Comparison of ENCODE assay signal across 11 mouse cellular contexts in genomic region chr11:106273811-106274210, GRCm38 (mm10). TPM values are rescaled to one million over a fixed set of nuclear protein-coding genes. Genes with fewer than 3 reads are reported as not detected.
DNase-seq lines count a peak whose midpoint lies in the region; ATAC-seq and TF ChIP-seq lines count a peak whose summit lies in the region.
"Had no signal": no experiment of that assay in that cellular context is flagged by ENCODE, and none has a peak within 500 bp of the region (broad histone marks: within the 10 kb centered on the region; RNA-seq: fewer than 3 reads in every experiment).

No protein-coding gene starts in this region.

- DNase-seq in kidney, postnatal 0 days (ENCODE audit: low spot score): no peak
- DNase-seq in kidney, adult 11 months: no peak
- no peak for DNase-seq in embryonic facial prominence, embryonic 14.5 days (ENCODE audit: low spot score)
- DNase-seq in left cerebral cortex, postnatal 14 days (ENCODE audit: low spot score in 2 of 2): no peak
- DNase-seq in adrenal gland, postnatal 10 days: no peak
- DNase-seq in retina, embryonic 14.5 days (ENCODE audit: low spot score): no peak
- DNase-seq: cerebellum, adult 8-10 months had no signal

- H3K27me3 ChIP-seq in kidney, postnatal 0 days (ENCODE audit: insufficient read depth, low read length): no peaks in the 10 kb centered on the region
- H3K27me3 ChIP-seq in embryonic facial prominence, embryonic 14.5 days (replicated peaks; ENCODE audit: control insufficient read depth, insufficient read depth, low read length): no peaks in the 10 kb centered on the region
- H3K27me3 ChIP-seq in intestine, postnatal 0 days (replicated peaks; ENCODE audit: control insufficient read depth, insufficient read depth, low read length): no peaks in the 10 kb centered on the region
- H3K27me3 ChIP-seq in midbrain, embryonic 16.5 days (ENCODE audit: control insufficient read depth, insufficient read depth, low read depth, low read length): no peaks in the 10 kb centered on the region

- peak overlapping the region; percentile 99; the same call in 1 of the 2 replicates for H3K27ac ChIP-seq in kidney, postnatal 0 days
- peak overlapping the region; percentile 88 for H3K27ac ChIP-seq in embryonic facial prominence, embryonic 14.5 days (replicated peaks; ENCODE audit: low read depth, low read length)
- no peak overlapping the region for H3K27ac ChIP-seq in intestine, postnatal 0 days (ENCODE audit: low read depth, low read length)
- no peak overlapping the region for H3K27ac ChIP-seq in midbrain, embryonic 16.5 days (ENCODE audit: low read length)

- no peak overlapping the region for H3K9ac ChIP-seq in kidney, postnatal 0 days (ENCODE audit: low read depth, low read length)
- no peak overlapping the region for H3K9ac ChIP-seq in embryonic facial prominence, embryonic 14.5 days (ENCODE audit: low read depth, low read length)
- H3K9ac ChIP-seq in intestine, postnatal 0 days (ENCODE audit: low read depth, low read length): no peak overlapping the region
- H3K9ac ChIP-seq in midbrain, embryonic 16.5 days (ENCODE audit: low read depth, low read length): no peak overlapping the region

- no peak for ATAC-seq in kidney, postnatal 0 days (replicated peaks; ENCODE audit: low FRiP score, low read depth)
- ATAC-seq in embryonic facial prominence, embryonic 14.5 days (ENCODE audit: low read depth): no peak
- no peak for ATAC-seq in intestine, postnatal 0 days
- no peak for ATAC-seq in midbrain, embryonic 16.5 days

- peaks cover 28% of the 10 kb centered on the region; the same call in 1 of the 2 replicates for H3K4me1 ChIP-seq in kidney, postnatal 0 days (replicated peaks; ENCODE audit: insufficient read depth, low read length)
- peaks cover 31% of the 10 kb centered on the region for H3K4me1 ChIP-seq in embryonic facial prominence, embryonic 14.5 days (ENCODE audit: control insufficient read depth, insufficient read depth, low read length)
- H3K4me1 ChIP-seq in intestine, postnatal 0 days (replicated peaks; ENCODE audit: control insufficient read depth, insufficient read depth, low read length): peaks cover 10% of the 10 kb centered on the region
- H3K4me1 ChIP-seq in midbrain, embryonic 16.5 days (ENCODE audit: control insufficient read depth, insufficient read depth, low read length): peaks cover 18% of the 10 kb centered on the region

- intact Hi-C loops in left cerebral cortex, postnatal 14 days (cut with DNase I): loop anchor here (10.0 kb wide), 1 partner anchor 341 kb away; the partner anchor contains the start of gene Tex2

- H3K4me3 ChIP-seq in kidney, postnatal 0 days (replicated peaks; ENCODE audit: low read depth, low read length): no peak overlapping the region; the same call in 1 of the 2 replicates
- H3K4me3 ChIP-seq in embryonic facial prominence, embryonic 14.5 days (ENCODE audit: low read depth, low read length): no peak overlapping the region
- no peak overlapping the region for H3K4me3 ChIP-seq in intestine, postnatal 0 days (ENCODE audit: low read depth, low read length)
- H3K4me3 ChIP-seq in midbrain, embryonic 16.5 days (ENCODE audit: low read depth, low read length): no peak overlapping the region

- no peak for TF ChIP-seq CTCF in kidney, postnatal 0 days (IDR thresholded peaks at IDR 0.05; ENCODE audit: low read depth)
- TF ChIP-seq CTCF in intestine, postnatal 0 days (IDR thresholded peaks at IDR 0.05; ENCODE audit: low read depth): no peak

- no peaks in the 10 kb centered on the region for H3K36me3 ChIP-seq in kidney, postnatal 0 days (ENCODE audit: insufficient read depth, low read length)
- H3K36me3 ChIP-seq in embryonic facial prominence, embryonic 14.5 days (ENCODE audit: control insufficient read depth, insufficient read depth, low read length): 0 out of 2 replicates have a peak, but pooled peaks cover 4% of the 10 kb centered on the region
- no peaks in the 10 kb centered on the region for H3K36me3 ChIP-seq in intestine, postnatal 0 days (ENCODE audit: control insufficient read depth, insufficient read depth)
- no peaks in the 10 kb centered on the region for H3K36me3 ChIP-seq in midbrain, embryonic 16.5 days (ENCODE audit: control insufficient read depth, insufficient read depth, low read length)

- peak overlapping the region; percentile 66; the same call in 1 of the 2 replicates for H3K4me2 ChIP-seq in kidney, postnatal 0 days (ENCODE audit: low read length)
- peak overlapping the region; percentile 80 for H3K4me2 ChIP-seq in embryonic facial prominence, embryonic 14.5 days (ENCODE audit: low read depth, low read length)
- H3K4me2 ChIP-seq in intestine, postnatal 0 days (replicated peaks; ENCODE audit: low read depth): peak overlapping the region; percentile 77; the same call in 1 of the 2 replicates
- peak overlapping the region; percentile 71; the same call in 1 of the 2 replicates for H3K4me2 ChIP-seq in midbrain, embryonic 16.5 days (ENCODE audit: low read length)

- H3K9me3 ChIP-seq in kidney, postnatal 0 days (replicated peaks; ENCODE audit: low read length): no peaks in the 10 kb centered on the region
- H3K9me3 ChIP-seq in embryonic facial prominence, embryonic 14.5 days (ENCODE audit: control insufficient read depth, low read length): no peaks in the 10 kb centered on the region
- no peaks in the 10 kb centered on the region for H3K9me3 ChIP-seq in intestine, postnatal 0 days (ENCODE audit: control insufficient read depth)
- H3K9me3 ChIP-seq in midbrain, embryonic 16.5 days (replicated peaks; ENCODE audit: control insufficient read depth, low read length, poor library complexity, severe bottlenecking): no peaks in the 10 kb centered on the region

- 90% methylated on average over 6 of the region's 6 CpGs for WGBS in kidney, postnatal 0 days
- WGBS in embryonic facial prominence, embryonic 14.5 days: 94% methylated on average over 6 of the region's 6 CpGs
- WGBS in intestine, postnatal 0 days: 93% methylated on average over 6 of the region's 6 CpGs
- WGBS in midbrain, embryonic 16.5 days: 97% methylated on average over 6 of the region's 6 CpGs

RNA-seq across cellular contexts. Expression of gene Smarcd2, which starts 1.0 kb away (rescaled TPM):
- 42.7 and 44.6 TPM in 2 replicates for polyA plus RNA-seq in kidney, postnatal 0 days (2015; fragmentation: Nextera tagmentation; extraction: Ambion mirVana)
- 87.6 and 102 TPM in 2 replicates for polyA plus RNA-seq in embryonic facial prominence, embryonic 14.5 days (2014; fragmentation: Nextera tagmentation; extraction: Ambion mirVana)
- polyA plus RNA-seq in intestine, postnatal 0 days (2015; fragmentation: Nextera tagmentation; extraction: Ambion mirVana): 25.3 and 26.3 TPM in 2 replicates
- 7.1 and 7.8 TPM in 2 replicates for polyA plus RNA-seq in midbrain, embryonic 16.5 days (2015; fragmentation: Nextera tagmentation; extraction: Ambion mirVana)
- 10 to 100 TPM; 14.1 to 15.9 TPM for total RNA-seq in left cerebral cortex, postnatal 14 days (2021)
- total RNA-seq in adrenal gland, postnatal 10 days (2021): 10 to 100 TPM; 77.9 to 83.2 TPM

RNA-seq across cellular contexts. Expression of gene Tcam1, which starts 2.7 kb away (rescaled TPM):
- 0.49 and 0.59 TPM in 2 replicates for polyA plus RNA-seq in kidney, postnatal 0 days (2015; fragmentation: Nextera tagmentation; extraction: Ambion mirVana)
- polyA plus RNA-seq in embryonic facial prominence, embryonic 14.5 days (2014; fragmentation: Nextera tagmentation; extraction: Ambion mirVana): 0.24 and 0.74 TPM in 2 replicates
- 0.09 TPM in 1 of 2 replicates, not detected in the other for polyA plus RNA-seq in intestine, postnatal 0 days (2015; fragmentation: Nextera tagmentation; extraction: Ambion mirVana)
- polyA plus RNA-seq in midbrain, embryonic 16.5 days (2015; fragmentation: Nextera tagmentation; extraction: Ambion mirVana): 0.05 and 0.21 TPM in 2 replicates
- total RNA-seq in left cerebral cortex, postnatal 14 days (2021): under 1 TPM; 0.11 to 0.20 TPM
- total RNA-seq in adrenal gland, postnatal 10 days (2021): under 1 TPM; 0.15 to 0.33 TPM

RNA-seq across cellular contexts. Expression of gene Psmc5, which starts 17.9 kb away (rescaled TPM):
- 223 and 251 TPM in 2 replicates for polyA plus RNA-seq in kidney, postnatal 0 days (2015; fragmentation: Nextera tagmentation; extraction: Ambion mirVana)
- polyA plus RNA-seq in embryonic facial prominence, embryonic 14.5 days (2014; fragmentation: Nextera tagmentation; extraction: Ambion mirVana): 231 and 259 TPM in 2 replicates
- polyA plus RNA-seq in intestine, postnatal 0 days (2015; fragmentation: Nextera tagmentation; extraction: Ambion mirVana): 160 and 168 TPM in 2 replicates
- 278 and 285 TPM in 2 replicates for polyA plus RNA-seq in midbrain, embryonic 16.5 days (2015; fragmentation: Nextera tagmentation; extraction: Ambion mirVana)
- total RNA-seq in left cerebral cortex, postnatal 14 days (2021): 100 to 1,000 TPM; 145 TPM
- 100 to 1,000 TPM; 121 to 129 TPM for total RNA-seq in adrenal gland, postnatal 10 days (2021)

RNA-seq across cellular contexts. Expression of gene Ftsj3, which starts 17.9 kb away (rescaled TPM):
- polyA plus RNA-seq in kidney, postnatal 0 days (2015; fragmentation: Nextera tagmentation; extraction: Ambion mirVana): 40.6 and 45.1 TPM in 2 replicates
- 47.9 and 58.1 TPM in 2 replicates for polyA plus RNA-seq in embryonic facial prominence, embryonic 14.5 days (2014; fragmentation: Nextera tagmentation; extraction: Ambion mirVana)
- polyA plus RNA-seq in intestine, postnatal 0 days (2015; fragmentation: Nextera tagmentation; extraction: Ambion mirVana): 16.6 and 18.3 TPM in 2 replicates
- polyA plus RNA-seq in midbrain, embryonic 16.5 days (2015; fragmentation: Nextera tagmentation; extraction: Ambion mirVana): 34.0 and 38.0 TPM in 2 replicates
- total RNA-seq in left cerebral cortex, postnatal 14 days (2021): 10 to 100 TPM; 28.9 to 30.7 TPM
- 10 to 100 TPM; 55.4 to 57.0 TPM for total RNA-seq in adrenal gland, postnatal 10 days (2021)

RNA-seq across cellular contexts. Expression of gene Gh, which starts 27.9 kb away (rescaled TPM):
- not detected in 2 replicates for polyA plus RNA-seq in kidney, postnatal 0 days (2015; fragmentation: Nextera tagmentation; extraction: Ambion mirVana)
- not detected in 2 replicates for polyA plus RNA-seq in embryonic facial prominence, embryonic 14.5 days (2014; fragmentation: Nextera tagmentation; extraction: Ambion mirVana)
- polyA plus RNA-seq in intestine, postnatal 0 days (2015; fragmentation: Nextera tagmentation; extraction: Ambion mirVana): not detected in 2 replicates
- polyA plus RNA-seq in midbrain, embryonic 16.5 days (2015; fragmentation: Nextera tagmentation; extraction: Ambion mirVana): 1.2 TPM in 1 of 2 replicates, not detected in the other
- total RNA-seq in left cerebral cortex, postnatal 14 days (2021): not detected
- total RNA-seq in adrenal gland, postnatal 10 days (2021): not detected
- total RNA-seq: megakaryocyte progenitor cell, adult 5-6 weeks had no signal
- polyA plus RNA-seq: gonadal fat pad, adult 2 months had no signal

Comparison
In these comparisons a context has a peak if more than half of its experiments do, and no peak if none do; other contexts are left out.
1. H3K27ac ChIP-seq: peak in kidney, postnatal 0 days (single experiment) and embryonic facial prominence, embryonic 14.5 days (single experiment); none in intestine, postnatal 0 days (single experiment) and midbrain, embryonic 16.5 days (single experiment).
2. Peak in every context shown above with its lines, with median percentiles within 50 percentile points of each other: H3K4me2 ChIP-seq.